Mouse (Mus musculus) embryo, embryonic 11.5 days (tissue): ENCODE data around the gene Vnn3.

Experiments
- DNase-seq: peaks from one replicate; pipeline ENCODE4 v3.0.0-alpha.2; 2012; ENCODE audit warnings: low read depth, low spot score

Vnn3 gene

GRCm38 (mm10) chr10:23851228-23851912 lies at the start of gene Vnn3:
Gene Vnn3, plus strand, starts transcription at chr10:23851462.
- DNase-seq = no peak

GRCm38 (mm10) chr10:23802911-23803310 lies 48.4 kb upstream of the Vnn3 start:
- no peak for DNase-seq

GRCm38 (mm10) chr10:23804665-23805064 lies 46.6 kb upstream of the Vnn3 start:
- DNase-seq = no peak

- DNase-seq = no peak
These were observed 45.1 kb upstream of the Vnn3 start for GRCm38 (mm10) chr10:23806201-23806600.

GRCm38 (mm10) chr10:23811635-23812437 lies 39.4 kb upstream of the Vnn3 start:
- DNase-seq = peak; percentile 56

- no peak for DNase-seq
These were observed 38.9 kb upstream of the Vnn3 start for GRCm38 (mm10) chr10:23812438-23812759.

- DNase-seq = no peak
These were observed 38.2 kb upstream of the Vnn3 start for GRCm38 (mm10) chr10:23812852-23813766.

- peak; percentile 58 for DNase-seq
These were observed 36.1 kb upstream of the Vnn3 start for GRCm38 (mm10) chr10:23815168-23815567.

GRCm38 (mm10) chr10:23816241-23816640 lies 35.0 kb upstream of the Vnn3 start:
- no peak for DNase-seq

- no peak for DNase-seq
These were observed 24.7 kb upstream of the Vnn3 start for GRCm38 (mm10) chr10:23826516-23826915.

- no peak for DNase-seq
These were observed 15.0 kb upstream of the Vnn3 start for GRCm38 (mm10) chr10:23836003-23836964.

- DNase-seq = no peak
These were observed 14.1 kb upstream of the Vnn3 start for GRCm38 (mm10) chr10:23837115-23837514.

- DNase-seq = no peak
These were observed 12.4 kb upstream of the Vnn3 start for GRCm38 (mm10) chr10:23838910-23839309.

GRCm38 (mm10) chr10:23839368-23839767 lies 11.9 kb upstream of the Vnn3 start:
- DNase-seq = no peak

- DNase-seq = no peak
These were observed 10.8 kb upstream of the Vnn3 start for GRCm38 (mm10) chr10:23840496-23840895.

- DNase-seq = no peak
These were observed 834 bp downstream of the Vnn3 start for GRCm38 (mm10) chr10:23852096-23852495.

GRCm38 (mm10) chr10:23864362-23865312 lies 13.4 kb downstream of the Vnn3 start:
- DNase-seq = no peak

- DNase-seq = no peak
These were observed 29.4 kb downstream of the Vnn3 start for GRCm38 (mm10) chr10:23880695-23881094.

- no peak for DNase-seq
These were observed 33.6 kb downstream of the Vnn3 start for GRCm38 (mm10) chr10:23884910-23885309.

GRCm38 (mm10) chr10:23886060-23886459 lies 34.8 kb downstream of the Vnn3 start:
- no peak for DNase-seq
